Mouse (Mus musculus) intestine, embryonic 16.5 days (tissue): ENCODE results near the gene Dusp2. TPM values are rescaled to one million over a fixed set of nuclear protein-coding genes. Genes with fewer than 3 reads are reported as not detected.

Experiments used
- ATAC-seq: fragments of 200-750 bp; cut with Nextera tagmentation; 2 replicates; pipeline ENCODE4 v1.8.0; 2017; ENCODE audit warnings: moderate TSS enrichment, moderate library complexity
- H3K27ac ChIP-seq: fragments of 300-500 bp; sonication (generic); 2 replicates; pipeline ENCODE4 v1.5.1; 2014; ENCODE audit warnings: mild to moderate bottlenecking, low read length
- H3K27me3 ChIP-seq: fragments of 300-500 bp; sonication (generic); replicated peaks from 2 replicates; pipeline ENCODE4 v1.6.1; 2014; ENCODE audit warnings: low read length, control low read depth, mixed read lengths; ENCODE audit not compliant: control insufficient read depth, insufficient read depth
- H3K36me3 ChIP-seq: fragments of 300-500 bp; sonication (generic); 2 replicates; pipeline ENCODE4 v1.6.1; 2014; ENCODE audit warnings: low read length, control low read depth; ENCODE audit not compliant: control insufficient read depth, insufficient read depth
- H3K4me1 ChIP-seq: fragments of 300-500 bp; sonication (generic); 2 replicates; pipeline ENCODE4 v1.6.1; 2014; ENCODE audit warnings: low read length, control low read depth, mixed read lengths; ENCODE audit not compliant: control insufficient read depth, insufficient read depth
- H3K4me2 ChIP-seq: fragments of 300-500 bp; sonication (generic); 2 replicates; pipeline ENCODE4 v1.6.1; 2014; ENCODE audit warnings: low read depth, low read length, control low read depth
- H3K4me3 ChIP-seq: fragments of 300-500 bp; sonication (generic); 2 replicates; pipeline ENCODE4 v1.5.1; 2014; ENCODE audit warnings: mild to moderate bottlenecking, low read length
- H3K9ac ChIP-seq: fragments of 300-500 bp; sonication (generic); 2 replicates; pipeline ENCODE4 v1.6.1; 2014; ENCODE audit warnings: low read depth, low read length
- H3K9me3 ChIP-seq: fragments of 300-500 bp; sonication (generic); 2 replicates; pipeline ENCODE4 v1.6.1; 2016; ENCODE audit warnings: low read length, control low read depth; ENCODE audit not compliant: control insufficient read depth
- WGBS: fragments of 180-500 bp; shearing (Covaris S2); extraction: QIAGEN DNeasy Blood & Tissue Kit; methylation state at CpG from one replicate; pipeline ENCODE4 v1.1.7; 2014; 5-methylcytosine and 5-hydroxymethylcytosine counted together
- polyA plus RNA-seq: library from polyadenylated mRNA; unstranded; fragments of >200 nt; fragmentation: Nextera tagmentation; extraction: Ambion mirVana; gene quantifications from 2 replicates; pipeline ENCODE4 v1.2.1, GENCODE M21; 2015

Gene Dusp2
- polyA plus RNA-seq, 1 experiment from 2014 or later, result 2.1 TPM

DNA sequence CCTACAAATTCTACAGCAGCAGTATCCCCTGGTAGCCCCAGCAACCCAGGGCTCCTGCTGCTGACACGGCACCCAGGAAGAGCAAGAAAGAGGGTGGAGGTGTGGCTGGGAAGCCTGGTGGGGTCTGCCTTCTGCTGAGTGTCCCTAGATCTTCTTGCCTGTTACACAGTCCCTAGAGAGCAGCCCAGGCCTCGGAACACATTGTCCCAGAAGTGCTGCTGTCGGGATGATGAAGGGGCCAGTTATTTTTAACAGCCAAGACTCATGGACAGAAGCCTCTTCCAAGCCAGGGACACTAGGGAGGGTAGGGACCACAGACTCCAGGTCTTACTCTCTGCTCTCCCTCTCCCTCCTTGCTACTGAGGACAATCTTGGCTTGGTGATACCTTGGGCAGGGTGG, 43.3 kb downstream of the Dusp2 start:
- Histone ChIP-seq H3K4me1 (peaks cover 6% of the 10 kb centered on the region), H3K27me3 (no peaks in the 10 kb centered on the region), H3K9me3 (no peaks in the 10 kb centered on the region), H3K4me2 (no peak overlapping the region), H3K27ac (no peak overlapping the region), H3K9ac (no peak overlapping the region), H3K36me3 (no peaks in the 10 kb centered on the region), H3K4me3 (no peak overlapping the region)
- 82% methylated on average over 3 of the region's 3 CpGs for WGBS
- ATAC-seq, result no peak

DNA sequence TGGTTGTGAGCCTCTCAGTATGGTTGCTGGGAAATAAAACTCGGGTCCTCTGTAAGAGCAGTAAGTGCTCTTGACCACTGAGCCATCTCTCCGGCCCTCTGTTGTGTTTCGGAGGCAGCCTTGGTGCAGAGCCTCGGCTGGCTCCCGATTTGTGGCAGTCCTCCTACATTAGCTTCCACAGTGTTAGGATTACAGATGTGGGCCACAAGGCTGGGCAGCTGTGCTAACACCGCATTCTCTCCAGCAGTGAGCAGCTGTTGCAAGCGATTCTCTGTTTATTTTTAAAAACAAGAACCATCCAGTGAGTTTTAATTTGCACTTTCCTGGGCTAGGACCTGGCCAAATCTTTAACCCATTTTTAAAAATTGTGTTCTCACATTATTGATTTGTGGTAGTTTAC, 47.9 kb downstream of the Dusp2 start:
- WGBS, result 58% methylated on average over 7 of the region's 7 CpGs
- Histone ChIP-seq H3K27ac (no peak overlapping the region), H3K4me3 (no peak overlapping the region), H3K9me3 (no peaks in the 10 kb centered on the region), H3K4me2 (no peak overlapping the region), H3K27me3 (no peaks in the 10 kb centered on the region), H3K9ac (no peak overlapping the region), H3K36me3 (no peaks in the 10 kb centered on the region), H3K4me1 (no peaks in the 10 kb centered on the region)
- ATAC-seq, result peak; percentile 42; the same call in 1 of the 2 replicates

DNA sequence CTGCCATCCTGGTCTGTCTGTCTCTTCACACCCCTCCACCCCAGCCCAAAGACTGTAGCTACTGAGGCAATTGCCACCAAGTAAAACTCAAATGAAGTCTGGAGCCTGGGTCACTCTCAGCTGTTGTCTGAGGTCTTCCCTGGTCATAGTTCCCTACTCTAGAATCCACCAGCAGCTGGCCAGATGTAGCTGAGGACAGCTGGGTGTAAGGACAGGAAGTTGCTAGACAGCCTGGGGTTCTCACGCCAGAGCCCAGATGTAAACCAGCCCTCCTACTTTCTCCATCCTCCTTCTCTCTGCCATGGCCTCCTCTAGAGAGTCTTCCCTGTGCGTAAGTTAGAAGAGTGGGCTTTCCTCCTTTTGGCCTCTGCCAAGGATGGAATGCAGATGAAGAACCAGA, 51.6 kb downstream of the Dusp2 start:
- no peaks in the 10 kb centered on the region for H3K27me3 ChIP-seq
- H3K27ac ChIP-seq, result no peak overlapping the region
- no peaks in the 10 kb centered on the region for H3K9me3 ChIP-seq
- no peaks in the 10 kb centered on the region for H3K4me1 ChIP-seq
- H3K4me3 ChIP-seq, result no peak overlapping the region
- ATAC-seq, result no peak
- no peak overlapping the region for H3K4me2 ChIP-seq
- no peak overlapping the region for H3K9ac ChIP-seq
- no peaks in the 10 kb centered on the region for H3K36me3 ChIP-seq
- 56% methylated on average over 2 of the region's 2 CpGs for whole genome bisulfite sequencing

Other genes with a start within 250 kb of the Dusp2 start
- gene Ncaph, start 202.2 kb upstream of the Dusp2 start, polyA plus RNA-seq, result 56.9 and 63.5 TPM in 2 replicates
- 24.5 and 25.0 TPM in 2 replicates for gene Itpripl1, start 192.7 kb upstream of the Dusp2 start, polyA plus RNA-seq
- gene 1810024B03Rik, start 127.9 kb upstream of the Dusp2 start, polyA plus RNA-seq, result 1.4 TPM in 2 replicates
- 37.7 and 39.8 TPM in 2 replicates for gene Snrnp200, start 127.8 kb upstream of the Dusp2 start, polyA plus RNA-seq
- 63.1 and 63.3 TPM in 2 replicates for gene Ciao1, start 88.3 kb upstream of the Dusp2 start, polyA plus RNA-seq
- gene Tmem127, start 88.3 kb upstream of the Dusp2 start, polyA plus RNA-seq, result 23.1 and 24.9 TPM in 2 replicates
- gene Stard7, start 65.9 kb upstream of the Dusp2 start, polyA plus RNA-seq, result 77.6 and 78.1 TPM in 2 replicates
- gene Astl, start 2.5 kb downstream of the Dusp2 start, polyA plus RNA-seq, result not detected in 2 replicates
- 1.3 and 2.0 TPM in 2 replicates for gene Adra2b, start 27.0 kb downstream of the Dusp2 start, polyA plus RNA-seq
- gene Gpat2, start 89.0 kb downstream of the Dusp2 start, polyA plus RNA-seq, result 0.09 and 0.12 TPM in 2 replicates
- 24.8 and 27.8 TPM in 2 replicates for gene Fahd2a, start 108.4 kb downstream of the Dusp2 start, polyA plus RNA-seq
- 3.4 and 4.0 TPM in 2 replicates for gene Kcnip3, start 185.9 kb downstream of the Dusp2 start, polyA plus RNA-seq
- gene Prom2, start 205.3 kb downstream of the Dusp2 start, polyA plus RNA-seq, result 0.56 and 0.58 TPM in 2 replicates